Mouse (Mus musculus) thymus, adult 2 months (tissue): ENCODE data around the gene Nobox.

Source experiments
- CTCF ChIP-seq: fragments of 200-500 bp; IDR thresholded peaks from 2 replicates; pipeline ENCODE4 v1.5.1; 2012; ENCODE audit warnings: mild to moderate bottlenecking, control low read depth, low read length, moderate library complexity, borderline replicate concordance; ENCODE audit not compliant: control insufficient read depth, poor library complexity, insufficient read depth; ENCODE audit errors: extremely low read depth
- POLR2A ChIP-seq: fragments of 200-500 bp; IDR thresholded peaks from 2 replicates; pipeline ENCODE4 v1.6.1; 2012; ENCODE audit warnings: mild to moderate bottlenecking, low read length, control low read depth, moderate library complexity; ENCODE audit not compliant: control insufficient read depth, poor library complexity, insufficient read depth; ENCODE audit errors: extremely low read depth

DNA sequence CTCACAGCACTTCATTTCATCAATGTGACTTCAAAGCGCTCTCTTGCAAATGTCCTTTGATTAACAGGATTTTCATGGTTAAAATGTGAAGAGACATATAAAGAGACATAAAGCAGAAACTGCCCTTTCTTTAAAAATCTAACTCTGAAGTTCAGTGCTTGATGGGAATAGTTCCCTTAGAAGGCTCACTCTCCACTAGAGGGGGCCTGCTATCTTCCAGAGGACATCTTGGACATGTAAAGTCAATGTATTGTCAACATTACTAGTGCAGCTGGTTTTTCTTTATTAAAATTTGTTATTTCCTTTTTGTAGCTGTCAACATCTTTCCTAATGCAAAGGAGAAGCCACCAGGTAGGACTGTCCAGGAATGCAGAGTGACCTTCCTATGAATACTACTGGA lies 38.3 kb upstream of the Nobox start:
- TF ChIP-seq CTCF (no peak), POLR2A (no peak)
